Mouse (Mus musculus) thymus, adult 2 months (tissue): ENCODE data around the gene Sh2d1b1.

Experiments
- CTCF ChIP-seq: fragments of 200-500 bp; IDR thresholded peaks from 2 replicates; pipeline ENCODE4 v1.5.1; 2012; ENCODE audit warnings: mild to moderate bottlenecking, control low read depth, low read length, moderate library complexity, borderline replicate concordance; ENCODE audit not compliant: control insufficient read depth, poor library complexity, insufficient read depth; ENCODE audit errors: extremely low read depth
- POLR2A ChIP-seq: fragments of 200-500 bp; IDR thresholded peaks from 2 replicates; pipeline ENCODE4 v1.6.1; 2012; ENCODE audit warnings: mild to moderate bottlenecking, low read length, control low read depth, moderate library complexity; ENCODE audit not compliant: control insufficient read depth, poor library complexity, insufficient read depth; ENCODE audit errors: extremely low read depth

DNA sequence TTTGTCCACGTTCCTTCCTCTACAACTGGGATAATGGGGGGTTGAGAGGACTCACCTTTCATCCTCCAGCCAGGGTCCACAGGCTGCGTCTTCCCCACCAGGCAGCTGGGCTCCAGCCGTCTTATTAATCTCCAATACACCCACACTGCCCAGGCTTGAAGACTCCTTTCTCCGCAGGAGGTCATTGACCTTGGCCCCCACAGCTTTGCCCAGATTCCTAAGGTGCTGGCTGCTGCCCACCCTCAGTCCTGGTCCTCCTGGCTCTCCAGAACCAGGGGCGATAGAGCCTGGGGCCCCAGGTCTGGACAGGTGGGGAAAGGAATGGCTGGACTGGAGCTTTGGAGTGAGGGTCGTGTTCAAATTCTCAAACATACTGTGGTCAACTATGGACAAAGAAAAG, 25.3 kb downstream of the Sh2d1b1 start:
- no peak for TF ChIP-seq POLR2A
- no peak for TF ChIP-seq CTCF
